Mouse (Mus musculus) urinary bladder, adult 18-20 months (tissue): ENCODE data around the gene Cdkl3.

Experiments used
- DNase-seq, 2 experiments: peaks; one replicate each; pipeline ENCODE4 v3.0.0; 2022; ENCODE audit warnings: low spot score in 2 of 2, mixed read lengths in 2 of 2

Gene Cdkl3

GRCm38 (mm10) chr11:52011541-52011940 is 7.5 kb downstream of the Cdkl3 start:
- no peak for DNase-seq

GRCm38 (mm10) chr11:52018217-52018616 is 14.2 kb downstream of the Cdkl3 start:
- no peak for DNase-seq

- no peak for DNase-seq
Measured at GRCm38 (mm10) chr11:52032356-52032755, 28.3 kb downstream of the Cdkl3 start.

GRCm38 (mm10) chr11:52033953-52034352 is 29.9 kb downstream of the Cdkl3 start:
- DNase-seq, result no peak

GRCm38 (mm10) chr11:52035905-52036304 is 31.9 kb downstream of the Cdkl3 start:
- DNase-seq, result no peak

- no peak for DNase-seq
Measured at GRCm38 (mm10) chr11:52037659-52038058, 33.6 kb downstream of the Cdkl3 start.

GRCm38 (mm10) chr11:52043224-52043623 is 39.2 kb downstream of the Cdkl3 start:
- DNase-seq, result no peak

- DNase-seq, result no peak
Measured at GRCm38 (mm10) chr11:52044156-52044555, 40.1 kb downstream of the Cdkl3 start.

GRCm38 (mm10) chr11:52046446-52047165 is 42.6 kb downstream of the Cdkl3 start:
- no peak for DNase-seq

- DNase-seq, result no peak
Measured at GRCm38 (mm10) chr11:52053371-52053770, 49.4 kb downstream of the Cdkl3 start.

- DNase-seq, result no peak
Measured at GRCm38 (mm10) chr11:52054728-52055127, 50.7 kb downstream of the Cdkl3 start.

GRCm38 (mm10) chr11:52056198-52056597 is 52.2 kb downstream of the Cdkl3 start:
- DNase-seq, result no peak

- DNase-seq, result no peak
Measured at GRCm38 (mm10) chr11:52059001-52059400, 55.0 kb downstream of the Cdkl3 start.

- no peak for DNase-seq
Measured at GRCm38 (mm10) chr11:52060315-52060714, 56.3 kb downstream of the Cdkl3 start.

- no peak for DNase-seq
Measured at GRCm38 (mm10) chr11:52062406-52062805, 58.4 kb downstream of the Cdkl3 start.

GRCm38 (mm10) chr11:52064398-52064797 is 60.4 kb downstream of the Cdkl3 start:
- DNase-seq, result no peak

GRCm38 (mm10) chr11:52065841-52066240 is 61.8 kb downstream of the Cdkl3 start:
- DNase-seq, result no peak

- DNase-seq, result peak in 1 of 2 experiments; percentile 32
Measured at GRCm38 (mm10) chr11:52071768-52072167, 67.7 kb downstream of the Cdkl3 start.

- DNase-seq, result no peak
Measured at GRCm38 (mm10) chr11:52073528-52074170, 69.6 kb downstream of the Cdkl3 start.

- no peak for DNase-seq
Measured at GRCm38 (mm10) chr11:52074626-52075470, 70.8 kb downstream of the Cdkl3 start.

- no peak for DNase-seq
Measured at GRCm38 (mm10) chr11:52075794-52076633, 72.0 kb downstream of the Cdkl3 start.
